Mouse (Mus musculus) myocyte (in vitro differentiated cells): ENCODE measurements at regions not wholly inside any gene's neighbourhood (a gene's known extent, or its start where the extent isn't known, plus 50 kb on each side); places are given as distances from the start of the nearest gene placed in this dataset.

Source experiments
- E2F4 ChIP-seq: IDR thresholded peaks from one replicate; pipeline ENCODE4 v1.6.1; 2011; ENCODE audit warnings: mild to moderate bottlenecking, control low read depth, moderate library complexity; ENCODE audit not compliant: insufficient read depth
- MAX ChIP-seq: IDR thresholded peaks from one replicate; pipeline ENCODE4 v1.6.1; 2011; ENCODE audit warnings: low read depth, mild to moderate bottlenecking, control low read depth
- MYOD1 ChIP-seq, 3 experiments: IDR thresholded peaks; one replicate each; pipeline ENCODE4 v1.6.1; 2011; ENCODE audit warnings: control low read depth in 2 of 3, low read depth in 2 of 3, mild to moderate bottlenecking in 2 of 3, moderate library complexity in 1 of 3; ENCODE audit not compliant: insufficient read length in 2 of 3, control insufficient read depth in 1 of 3
- POLR2A ChIP-seq: IDR thresholded peaks from one replicate; pipeline ENCODE4 v1.6.1; 2011; ENCODE audit warnings: low read depth, mild to moderate bottlenecking, control low read depth, moderate library complexity; ENCODE audit not compliant: insufficient read length
- POLR2AphosphoS2 ChIP-seq: IDR thresholded peaks from one replicate; pipeline ENCODE4 v1.6.1; 2011; ENCODE audit warnings: low read depth, control low read depth; ENCODE audit not compliant: insufficient read length
- SRF ChIP-seq: IDR thresholded peaks from one replicate; pipeline ENCODE4 v1.6.1; 2011; ENCODE audit warnings: low read depth; ENCODE audit not compliant: control insufficient read depth, insufficient read length
- USF1 ChIP-seq: IDR thresholded peaks from one replicate; pipeline ENCODE4 v1.6.1; 2011; ENCODE audit warnings: low read depth, mild to moderate bottlenecking, control low read depth, moderate library complexity

DNA sequence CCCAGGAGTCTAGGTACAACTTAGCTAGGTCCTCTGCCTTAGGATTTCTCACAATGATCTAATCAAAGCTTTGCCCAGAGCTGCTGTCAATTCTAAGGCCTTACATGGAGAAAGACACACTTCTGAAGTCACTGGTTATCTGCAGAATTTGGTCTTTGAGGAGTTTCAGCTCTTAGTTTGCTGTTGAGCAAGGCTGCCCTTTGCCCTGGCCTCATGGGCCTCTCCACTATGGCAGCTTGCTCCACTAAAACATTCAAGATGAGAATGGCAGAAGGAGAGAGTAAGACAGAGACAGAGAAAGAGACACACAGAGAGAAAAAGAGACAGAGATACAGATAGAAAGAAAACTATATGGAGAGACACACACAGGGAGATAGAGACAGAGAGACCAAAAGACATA lies 75.7 kb downstream of the Rpusd4 start:
- TF ChIP-seq POLR2A (no peak), SRF (no peak), POLR2AphosphoS2 (no peak), E2F4 (no peak), MYOD1 (IDR thresholded peaks at IDR 0.05; ENCODE audit: control insufficient read depth in 1 of 3, insufficient read length in 2 of 3, low read depth in 2 of 3) (no peak), MAX (no peak), USF1 (no peak)
